Mouse (Mus musculus) activated CD4-positive, CD25-positive, alpha-beta regulatory T cell, adult 4 months (primary cell): Measurements from ENCODE around the gene Nt5m. TPM values are rescaled to one million over a fixed set of nuclear protein-coding genes. Genes with fewer than 3 reads are reported as not detected.

Experiments
- ATAC-seq: one replicate; pipeline ENCODE4 v1.8.0; 2017
- polyA plus RNA-seq, 2 experiments: library from polyadenylated mRNA; unstranded; fragments of 100-300 nt; shearing (Covaris generic); gene quantifications; one replicate each; pipeline ENCODE4 v1.2.1; 2017

Nt5m gene
- polyA plus RNA-seq, 2 experiments from 2014 or later = 8.7 to 8.8 TPM

- peak; percentile 92 for ATAC-seq
These were observed 346 bp downstream of the Nt5m start, which contains the start of gene Cops3 for GRCm38 (mm10) chr11:59839459-59840126. Cops3 (minus strand) TSS chr11:59839838.

DNA sequence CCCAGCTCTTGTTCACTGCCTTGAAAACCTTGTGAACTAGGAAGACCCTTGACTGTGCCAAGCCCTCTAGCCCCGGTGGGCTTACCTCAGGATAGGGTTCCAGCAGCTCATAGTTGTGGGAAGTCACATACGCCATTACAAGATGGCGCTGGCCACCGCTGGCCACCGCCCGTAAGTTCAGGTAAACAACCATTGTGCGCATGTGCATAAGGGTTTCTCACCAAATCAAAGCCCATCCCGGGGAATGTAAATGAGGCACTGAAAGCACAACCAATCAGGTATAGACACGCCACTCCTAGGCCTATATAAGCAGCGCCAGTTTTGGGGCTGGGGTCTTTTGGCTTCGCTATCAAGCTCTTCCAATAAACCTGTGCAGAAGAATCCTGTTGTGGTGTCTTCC lies 7.1 kb downstream of the Nt5m start:
- no peak for ATAC-seq

DNA sequence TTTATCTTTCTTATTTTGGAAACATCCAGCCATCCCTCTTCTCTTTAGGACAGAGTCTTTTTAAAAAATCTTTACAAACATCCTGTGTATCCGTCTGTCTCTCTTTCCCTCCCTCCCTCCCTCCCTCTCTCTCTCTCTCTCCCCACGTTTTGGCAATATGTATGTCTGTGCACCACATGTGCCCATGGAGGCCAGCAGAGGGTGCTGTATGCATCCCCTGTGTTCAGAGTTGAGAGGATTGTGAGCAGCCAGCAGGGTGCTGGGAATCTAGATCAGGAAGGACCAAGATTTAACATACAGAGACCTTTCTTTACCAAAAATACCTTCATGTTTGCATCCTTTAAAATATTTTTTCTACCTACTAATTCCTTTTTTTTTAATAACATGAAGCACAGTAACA lies 7.9 kb downstream of the Nt5m start:
- ATAC-seq = peak; percentile 67

GRCm38 (mm10) chr11:59847891-59848884 lies 8.9 kb downstream of the Nt5m start:
- ATAC-seq = peak; percentile 55

DNA sequence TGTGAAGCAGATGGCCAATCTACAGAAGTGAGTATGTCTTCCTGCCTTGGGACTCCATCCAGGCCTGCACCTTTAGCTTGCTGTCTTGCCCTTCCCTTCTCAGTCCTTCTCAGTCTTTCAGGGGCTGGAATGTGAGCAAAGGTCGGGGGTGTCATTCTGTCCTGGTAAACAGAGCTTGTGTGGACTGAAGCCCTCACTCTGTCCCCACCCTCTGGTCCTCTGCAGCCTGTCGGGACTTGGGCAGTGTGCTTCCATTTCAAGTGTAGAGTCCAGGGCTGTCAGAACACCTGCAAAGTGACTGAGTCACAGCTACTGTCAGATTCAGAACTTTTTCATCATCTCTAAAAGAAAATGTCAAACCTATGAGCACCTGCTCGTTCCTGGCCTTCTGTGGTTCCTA lies 13.6 kb downstream of the Nt5m start:
- ATAC-seq = no peak

DNA sequence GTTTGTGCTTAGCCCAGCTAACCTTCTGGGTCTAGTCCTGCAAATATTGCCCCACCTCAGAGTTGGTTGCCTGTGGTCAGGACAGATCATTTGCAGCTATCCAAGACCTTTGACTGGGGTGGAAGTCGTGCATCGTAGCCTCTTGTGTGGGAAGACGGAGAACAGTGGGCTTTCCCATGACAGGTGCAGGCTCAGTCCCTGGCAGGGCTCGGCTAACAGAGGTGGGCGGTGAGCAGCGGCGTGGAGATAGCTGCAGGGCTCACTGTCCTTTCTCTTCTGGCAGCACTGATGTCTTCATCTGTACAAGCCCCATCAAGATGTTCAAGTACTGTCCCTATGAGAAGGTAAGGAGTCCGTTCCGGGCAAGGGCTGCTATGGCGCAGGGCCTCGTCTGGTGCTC lies 21.2 kb downstream of the Nt5m start:
- no peak for ATAC-seq

GRCm38 (mm10) chr11:59864316-59864715 lies 25.1 kb downstream of the Nt5m start:
- no peak for ATAC-seq

GRCm38 (mm10) chr11:59872124-59872523 lies 32.9 kb downstream of the Nt5m start:
- no peak for ATAC-seq

GRCm38 (mm10) chr11:59880031-59880430 lies 40.8 kb downstream of the Nt5m start:
- ATAC-seq = no peak

GRCm38 (mm10) chr11:59885217-59885986 lies 46.2 kb downstream of the Nt5m start:
- no peak for ATAC-seq

DNA sequence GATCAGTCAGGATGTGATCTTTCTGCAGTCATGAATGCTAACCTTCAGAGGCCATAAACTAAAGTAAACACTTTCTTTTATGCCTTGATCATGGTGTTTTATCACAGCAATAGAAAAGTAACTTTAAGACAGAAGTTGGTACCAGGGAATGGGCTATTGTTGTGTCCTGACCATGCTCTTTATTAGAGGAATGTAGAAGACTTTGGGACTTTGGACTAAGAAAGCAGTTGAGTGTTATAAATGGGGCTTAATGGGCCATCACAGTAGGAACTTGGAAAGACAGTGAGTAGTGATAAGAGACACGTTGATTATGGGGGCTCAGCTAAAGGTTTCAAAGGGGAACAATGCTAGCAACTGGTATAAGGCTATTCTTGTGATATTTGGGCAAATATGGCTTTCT lies 47.7 kb downstream of the Nt5m start:
- no peak for ATAC-seq

DNA sequence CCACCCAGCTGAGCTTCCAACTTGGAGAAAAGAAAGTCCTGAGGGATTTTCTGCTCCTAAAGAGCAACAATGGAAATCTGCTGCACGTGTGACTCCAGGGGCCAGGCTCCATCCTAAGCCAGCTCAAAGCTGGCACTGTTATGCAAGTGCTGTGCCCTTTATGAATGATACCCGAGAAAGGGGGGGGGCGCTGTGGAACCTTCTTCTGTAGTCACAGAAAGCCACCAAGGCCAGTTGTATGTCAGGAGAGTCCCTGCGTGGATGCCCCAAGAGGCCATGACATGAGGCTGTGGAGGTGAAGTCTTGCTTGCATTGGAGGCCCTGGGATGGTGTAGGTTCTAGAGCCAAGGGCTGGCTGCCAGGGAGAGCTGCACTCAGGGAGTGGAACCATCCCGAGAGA lies 48.9 kb downstream of the Nt5m start:
- ATAC-seq = no peak

- ATAC-seq = no peak
These were observed 52.6 kb downstream of the Nt5m start for GRCm38 (mm10) chr11:59891854-59892253.

- no peak for ATAC-seq
These were observed 54.0 kb downstream of the Nt5m start for GRCm38 (mm10) chr11:59893153-59893788.

- no peak for ATAC-seq
These were observed 55.7 kb downstream of the Nt5m start for GRCm38 (mm10) chr11:59894916-59895315.

GRCm38 (mm10) chr11:59895316-59895715 lies 56.1 kb downstream of the Nt5m start:
- no peak for ATAC-seq

- ATAC-seq = no peak
These were observed 58.8 kb downstream of the Nt5m start for GRCm38 (mm10) chr11:59897981-59898599.

DNA sequence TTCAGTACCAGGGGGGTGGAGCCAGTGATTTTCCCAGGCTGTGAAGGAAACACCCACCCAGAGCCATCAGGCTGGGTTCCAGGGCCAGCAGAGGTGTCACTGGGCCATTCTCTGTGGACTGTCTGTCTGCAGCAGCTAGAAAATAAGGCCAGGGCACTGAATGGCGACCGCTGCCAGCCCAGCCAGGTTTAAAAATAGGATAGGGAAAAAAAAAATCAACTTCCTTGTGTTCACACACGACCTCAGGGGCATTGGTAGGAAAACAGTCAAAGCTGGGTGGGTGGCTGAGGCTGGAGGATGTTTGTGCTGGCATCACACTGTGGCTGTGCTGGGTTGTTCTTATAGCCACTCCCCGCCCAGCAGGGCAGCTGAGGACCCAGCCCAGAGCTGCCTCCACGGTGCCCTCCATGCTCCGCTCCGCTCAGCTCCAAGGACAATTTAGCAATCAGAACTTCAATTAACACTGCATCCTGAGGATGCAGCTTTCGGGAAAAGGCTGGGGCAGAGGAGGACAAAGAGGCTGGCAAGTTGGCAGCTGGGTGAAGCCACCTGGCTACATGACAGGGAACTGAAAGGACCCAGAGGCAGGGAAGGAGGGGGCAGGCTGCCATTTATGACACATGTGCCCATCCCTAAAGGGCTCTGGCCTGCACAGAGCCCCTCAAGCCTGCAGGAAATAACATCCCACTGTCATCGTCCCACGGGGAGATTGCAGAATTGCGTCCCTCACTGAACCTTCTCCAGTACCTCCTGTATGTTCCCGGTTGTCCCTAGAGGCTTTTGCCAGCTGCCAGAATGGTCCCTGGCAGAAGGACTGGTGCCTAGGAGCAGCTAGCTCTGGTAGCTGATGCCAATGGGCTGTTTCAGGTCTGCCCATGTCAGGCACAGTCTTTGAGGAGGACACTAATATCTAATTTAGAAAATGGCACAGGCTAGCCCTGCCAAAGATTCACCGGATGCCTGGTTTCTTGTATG lies 60.8 kb downstream of the Nt5m start:
- ATAC-seq = no peak

GRCm38 (mm10) chr11:59900995-59901394 lies 61.7 kb downstream of the Nt5m start:
- ATAC-seq = no peak

- ATAC-seq = no peak
These were observed 62.9 kb downstream of the Nt5m start for GRCm38 (mm10) chr11:59902045-59902726.
